Mouse (Mus musculus) thymus, postnatal 36 days (tissue): Measurements from ENCODE around the gene Hnrnpc.
"Not testable (repeated sequence)": the region's sequence is repeated elsewhere in the genome, so short reads cannot be mapped to it uniquely, and the experiment has no call there.

Experiments
- DNase-seq, 2 experiments: peaks; one replicate each; pipeline ENCODE4 v3.0.0; 2022; ENCODE audit warnings: mixed read lengths in 2 of 2

Hnrnpc gene

DNA sequence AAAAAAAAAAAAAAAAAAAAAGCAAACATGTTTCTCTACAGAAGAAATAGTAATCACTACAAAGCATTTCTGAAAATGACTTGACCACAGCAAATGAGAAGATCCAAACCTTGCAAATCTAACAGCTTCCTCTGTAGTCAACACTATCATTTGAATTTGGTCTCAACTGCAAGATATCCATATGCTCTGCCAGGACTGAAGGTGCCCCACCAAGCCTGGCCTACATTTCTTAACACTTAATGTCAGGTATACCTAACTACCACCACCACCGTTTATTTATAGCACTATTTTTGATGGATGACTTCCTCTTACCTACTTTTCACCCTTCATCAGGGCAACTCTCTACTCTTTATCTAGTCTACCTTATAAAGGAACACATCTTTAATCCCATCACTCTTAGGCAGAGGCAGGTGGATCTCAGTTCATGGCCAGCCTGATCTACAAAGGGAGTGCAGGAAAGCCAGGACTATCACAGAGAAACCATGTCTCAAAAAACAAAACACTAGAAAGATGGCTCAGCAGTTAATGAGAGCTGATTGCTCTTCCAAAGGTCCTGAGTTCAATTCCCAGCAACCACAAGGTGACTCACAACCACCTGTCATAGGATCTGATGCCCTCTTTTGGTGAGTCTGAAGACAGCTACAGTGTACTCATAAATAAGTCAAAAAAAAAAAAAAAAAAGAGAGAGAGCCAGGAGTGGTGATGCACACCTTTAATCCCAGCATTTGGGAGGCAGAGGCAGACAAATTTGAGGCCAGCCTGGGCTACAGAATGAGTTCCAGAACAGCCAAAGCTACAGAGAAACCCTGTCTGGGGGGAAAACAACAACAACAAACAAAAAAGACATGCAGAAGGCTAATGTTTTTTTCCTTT, 2.3 kb downstream of the Hnrnpc start:
- no peak for DNase-seq

GRCm38 (mm10) chr14:52100170-52100960, 3.5 kb downstream of the Hnrnpc start:
- DNase-seq, result no peak

DNA sequence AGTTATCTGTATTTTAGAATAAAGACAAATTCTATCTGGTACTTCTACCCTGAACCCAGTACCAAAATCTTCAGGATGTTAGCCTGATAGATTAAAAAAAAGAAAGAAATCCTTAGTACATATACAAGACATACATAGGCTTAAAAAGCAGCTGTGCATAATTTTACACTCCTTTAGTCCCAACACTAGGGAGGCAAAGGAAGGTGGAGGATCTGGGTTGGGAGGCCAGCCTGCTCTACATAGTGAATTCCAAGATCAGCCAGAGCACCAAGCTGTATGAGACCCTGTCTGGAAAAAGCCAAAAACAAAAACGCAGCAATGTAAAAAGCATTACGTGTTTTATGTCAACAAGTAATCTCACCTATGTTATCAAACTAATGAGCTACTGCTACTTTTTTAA, 4.3 kb downstream of the Hnrnpc start:
- DNase-seq, result no peak

- not testable (repeated sequence) for DNase-seq
Measured at GRCm38 (mm10) chr14:52098387-52098786, 5.4 kb downstream of the Hnrnpc start.

DNA sequence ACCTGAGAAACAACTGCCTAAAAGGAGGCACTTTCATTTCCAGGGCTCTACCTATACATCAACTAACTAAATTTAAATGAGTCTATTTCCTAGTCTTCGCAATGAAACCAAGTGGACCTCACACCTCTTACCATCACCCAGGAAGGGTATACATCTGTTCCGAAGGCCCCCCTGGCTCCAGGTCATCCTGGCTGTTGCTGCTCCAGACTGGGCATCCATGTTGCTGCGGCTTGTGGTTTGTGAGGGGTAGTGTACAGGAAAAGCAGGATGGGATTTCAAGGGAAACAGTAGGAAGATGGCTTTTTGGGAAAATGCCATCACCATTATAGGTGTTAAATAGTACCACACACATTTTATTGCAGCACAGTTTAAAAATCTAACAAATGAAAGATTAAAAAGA, 6.6 kb downstream of the Hnrnpc start:
- not testable (repeated sequence) for DNase-seq

- no peak for DNase-seq
Measured at GRCm38 (mm10) chr14:52094533-52094932, 9.3 kb downstream of the Hnrnpc start.

GRCm38 (mm10) chr14:52083083-52083482, 20.7 kb downstream of the Hnrnpc start:
- DNase-seq, result no peak

DNA sequence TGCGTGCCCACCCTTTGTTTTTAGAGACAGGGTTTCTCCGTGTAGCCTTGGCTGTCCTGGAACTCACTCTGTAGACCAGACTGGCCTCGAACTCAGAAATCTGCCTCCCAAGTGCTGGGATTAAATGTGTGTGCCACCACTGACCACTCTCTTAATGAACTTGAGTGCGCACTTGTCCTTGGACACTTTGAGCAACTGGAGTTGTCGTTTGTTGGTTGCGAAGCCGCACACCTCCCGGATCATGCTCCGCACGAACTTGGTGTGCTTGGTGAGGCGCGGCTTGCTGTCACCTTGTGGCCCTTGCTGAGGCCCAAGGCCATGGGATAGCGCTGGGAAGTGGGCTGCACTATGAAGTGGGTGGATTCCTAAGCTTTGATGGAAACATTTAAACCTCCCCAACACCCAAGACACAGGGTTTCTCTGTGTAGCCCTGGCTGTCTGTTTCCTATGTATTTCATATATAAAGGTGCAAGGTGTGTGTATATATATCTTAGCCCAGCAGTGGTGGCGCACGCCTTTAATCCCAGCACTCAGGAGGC, 32.2 kb downstream of the Hnrnpc start:
- peak in 1 of 2 experiments; percentile 7 for DNase-seq

DNA sequence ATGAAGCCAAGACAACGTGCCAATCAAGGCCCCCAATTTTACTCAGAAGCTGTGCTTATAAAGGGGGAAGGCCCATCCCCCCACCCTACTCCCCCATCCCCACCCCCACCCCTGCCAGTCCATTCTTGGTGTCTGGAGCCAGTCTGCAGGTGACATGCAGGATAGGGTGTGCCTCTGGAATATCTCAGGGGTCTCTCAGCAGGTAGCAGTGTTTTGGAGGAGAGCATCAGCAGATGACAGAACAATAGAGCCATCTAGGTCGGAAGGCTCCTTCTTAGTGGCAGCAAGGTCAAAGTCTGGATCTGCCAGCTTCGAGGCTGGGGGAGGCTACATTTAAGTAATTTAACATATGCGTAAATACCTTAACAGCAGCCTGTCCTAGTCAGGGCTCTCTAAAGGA, 37.7 kb downstream of the Hnrnpc start:
- no peak for DNase-seq

DNA sequence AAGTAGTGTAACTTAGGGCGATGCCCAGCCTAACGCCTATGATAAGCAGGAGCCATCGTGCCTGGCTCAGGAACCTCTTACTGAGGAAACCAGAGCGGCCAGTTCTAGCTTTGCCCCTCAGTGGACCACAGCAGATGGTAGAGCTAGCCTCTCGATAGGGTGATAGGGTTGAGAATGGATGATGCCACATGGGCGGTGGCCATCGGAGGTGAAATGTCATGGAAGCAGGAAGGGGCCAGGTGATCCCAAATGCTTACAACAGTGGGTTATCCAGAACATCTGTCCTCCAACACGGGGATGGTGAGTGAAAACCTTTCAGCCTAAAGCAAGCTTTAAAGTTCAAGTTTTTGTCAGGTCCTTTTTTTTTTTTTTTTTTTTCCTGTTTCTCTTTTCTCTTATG, 42.0 kb downstream of the Hnrnpc start:
- DNase-seq, result no peak

DNA sequence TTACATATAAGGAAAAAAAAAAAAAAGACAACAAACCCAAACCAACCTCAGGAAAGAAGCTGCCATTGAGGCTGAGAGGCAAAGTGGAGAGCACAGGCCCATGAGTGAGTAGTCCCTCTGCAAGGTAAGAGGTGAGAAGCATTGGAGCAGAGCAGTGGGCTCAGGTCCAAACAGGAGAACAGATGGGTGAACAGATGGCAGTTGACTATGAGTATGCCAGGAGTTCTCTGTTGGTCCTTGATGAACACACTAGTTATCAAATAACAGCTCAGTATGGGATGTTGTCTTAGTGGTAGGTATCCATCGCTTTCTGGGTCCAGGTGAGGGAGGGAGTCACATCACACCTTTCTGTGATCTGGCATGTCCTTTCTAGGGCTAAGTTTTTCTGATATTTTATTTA, 43.0 kb downstream of the Hnrnpc start:
- no peak for DNase-seq

GRCm38 (mm10) chr14:52059982-52060381, 43.8 kb downstream of the Hnrnpc start:
- no peak for DNase-seq

DNA sequence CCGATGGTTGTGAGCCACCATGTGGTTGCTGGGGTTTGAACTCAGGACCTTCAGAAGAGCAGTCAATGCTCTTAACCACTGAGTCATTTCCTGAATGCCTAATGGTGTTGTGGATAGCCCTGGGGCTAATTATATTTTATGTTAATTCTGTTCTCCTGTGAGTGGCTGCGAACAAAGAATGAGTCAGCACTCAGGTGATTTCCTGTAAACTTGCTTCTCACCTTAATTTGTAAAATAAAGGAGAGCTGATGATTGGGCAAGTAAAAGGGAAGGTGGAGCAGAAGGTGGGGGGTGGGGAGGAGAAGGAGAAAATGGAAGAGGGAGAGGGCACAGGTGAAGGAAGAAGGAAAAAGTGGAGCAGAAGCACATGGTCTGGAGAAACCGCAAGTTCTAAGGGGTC, 51.1 kb downstream of the Hnrnpc start:
- DNase-seq, result not testable (repeated sequence)

DNA sequence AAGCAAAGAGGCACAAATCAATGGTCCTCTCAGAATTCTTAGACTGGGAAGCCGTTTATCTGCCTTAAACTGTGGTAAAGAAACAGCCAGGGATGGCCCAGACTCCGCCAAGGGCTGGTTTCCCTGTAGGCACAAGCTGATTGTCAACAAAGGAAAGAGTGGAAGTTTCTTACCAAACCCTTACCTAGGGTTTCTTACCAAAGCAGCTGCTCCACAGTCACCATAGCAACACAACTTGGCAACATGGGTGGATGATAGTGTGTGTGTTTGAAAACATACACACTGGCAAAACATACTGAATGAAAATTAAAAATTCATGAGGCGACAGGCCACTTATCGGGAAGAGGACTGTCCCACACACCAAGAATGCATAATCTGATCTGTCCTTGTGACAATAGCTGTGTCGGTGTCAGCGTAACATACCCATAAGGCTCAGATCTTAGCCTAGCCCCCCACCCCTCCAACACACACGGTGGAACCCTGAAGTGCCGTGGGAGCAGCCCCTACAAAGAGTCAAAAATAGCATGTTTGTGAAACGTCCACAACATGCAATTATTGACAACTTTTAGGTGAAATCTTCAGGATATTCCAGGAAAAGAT, 57.8 kb downstream of the Hnrnpc start:
- no peak for DNase-seq

- peak; percentile 51 to 56 for DNase-seq
Measured at GRCm38 (mm10) chr14:52044901-52045678, 58.7 kb downstream of the Hnrnpc start.

DNA sequence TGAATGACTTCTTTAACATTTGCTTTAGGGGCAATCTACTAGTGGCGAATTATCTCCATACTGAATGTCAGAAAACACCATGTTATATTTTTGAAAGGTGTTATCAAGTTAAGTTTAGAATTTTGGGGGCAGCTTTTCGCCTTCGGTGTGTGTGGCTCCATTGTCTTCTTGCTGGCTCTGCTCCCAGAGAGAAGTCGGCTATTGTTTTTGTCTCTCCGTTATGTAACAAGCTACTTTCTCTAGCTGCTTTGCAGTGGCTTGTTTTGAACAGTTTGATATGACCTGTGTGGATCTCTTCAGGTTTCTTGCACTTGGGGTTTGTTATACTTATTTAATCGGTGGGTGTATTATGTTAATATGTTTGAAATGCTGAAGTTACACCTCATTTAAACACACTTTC, 60.4 kb downstream of the Hnrnpc start:
- no peak for DNase-seq

DNA sequence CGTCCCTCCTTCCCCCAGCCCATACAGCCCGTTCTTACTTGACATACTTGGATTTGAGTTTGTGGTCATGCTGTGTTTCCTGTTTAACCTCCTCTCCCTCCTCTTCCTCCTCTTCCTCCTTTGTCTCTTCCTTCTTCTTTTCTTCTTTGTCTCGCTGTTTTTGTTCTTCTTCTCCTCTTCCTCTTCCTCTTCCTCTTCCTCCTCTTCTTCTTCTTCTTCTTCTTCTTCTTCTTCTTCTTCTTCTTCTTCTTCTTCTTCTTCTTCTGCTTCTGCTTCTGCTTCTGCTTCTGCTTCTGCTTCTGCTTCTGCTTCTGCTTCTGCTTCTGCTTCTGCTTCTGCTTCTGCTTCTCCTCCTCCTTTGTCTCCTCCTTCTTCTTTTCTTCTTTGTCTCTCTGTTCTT, 61.5 kb downstream of the Hnrnpc start, which contains the start of gene Olfr221:
TSS of gene Olfr221 (minus strand) at position 101 of the 400 bp plus-strand sequence.
- DNase-seq, result not testable (repeated sequence)

GRCm38 (mm10) chr14:52039332-52039731, 64.5 kb downstream of the Hnrnpc start:
- no peak for DNase-seq

DNA sequence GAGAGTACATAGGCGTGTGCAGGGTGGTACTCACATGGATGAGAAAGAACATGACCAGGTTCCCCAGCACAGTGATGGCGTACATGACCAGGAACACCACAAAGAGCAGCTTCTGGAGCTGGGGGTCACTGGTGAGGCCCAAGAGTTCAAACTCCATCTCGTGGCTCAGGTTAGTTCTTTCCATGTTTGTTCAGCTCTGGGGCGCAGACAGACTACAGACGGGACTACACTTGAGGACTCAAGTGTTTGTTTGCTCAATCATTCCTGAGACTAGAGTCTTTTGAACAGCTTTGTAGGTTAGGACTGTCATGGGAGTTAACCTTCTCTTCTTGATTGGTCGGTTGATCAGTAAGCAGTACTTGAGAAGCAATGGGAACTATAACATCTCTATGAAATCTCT, 67.9 kb downstream of the Hnrnpc start:
- no peak for DNase-seq

GRCm38 (mm10) chr14:52026342-52026741, 77.5 kb downstream of the Hnrnpc start:
- no peak for DNase-seq

GRCm38 (mm10) chr14:52024133-52024532, 79.7 kb downstream of the Hnrnpc start:
- no peak for DNase-seq
